Mouse (Mus musculus) CH12.LX (cell line): ENCODE results near the gene Srrm3. TPM values are rescaled to one million over a fixed set of nuclear protein-coding genes. Genes with fewer than 3 reads are reported as not detected.

ENCODE experiments used
- DNase-seq: peaks from one replicate; pipeline ENCODE4 v3.0.0-alpha.2; 2013; ENCODE audit errors: extremely low read depth
- H3K27ac ChIP-seq: 2 replicates; pipeline ENCODE4 v1.5.1; 2012; ENCODE audit warnings: low read depth, mild to moderate bottlenecking, control low read depth, moderate library complexity; ENCODE audit not compliant: insufficient read depth
- H3K27me3 ChIP-seq: replicated peaks from 2 replicates; pipeline ENCODE3; 2012; ENCODE audit warnings: inconsistent platforms
- H3K36me3 ChIP-seq, 2 experiments: replicated peaks in 1 of 2; 2 replicates each; pipeline versions ENCODE3 to v1.6.1; 2012; ENCODE audit warnings: inconsistent platforms in 1 of 2, low read length in 1 of 2, mild to moderate bottlenecking in 1 of 2, mixed read lengths in 1 of 2, moderate library complexity in 1 of 2; ENCODE audit not compliant: control insufficient read depth in 1 of 2, insufficient read depth in 1 of 2
- H3K4me1 ChIP-seq, 2 experiments: 2 replicates each; pipeline ENCODE4 v1.6.1; 2012; ENCODE audit warnings: inconsistent platforms in 1 of 2, moderate library complexity in 1 of 2; ENCODE audit not compliant: insufficient read depth in 2 of 2, control insufficient read depth in 1 of 2
- H3K4me2 ChIP-seq: 2 replicates; pipeline ENCODE4 v1.6.1; 2012; ENCODE audit warnings: low read depth, mild to moderate bottlenecking, control low read depth; ENCODE audit not compliant: poor library complexity, insufficient read depth, severe bottlenecking
- H3K4me3 ChIP-seq, 3 experiments: fragments of 150-350 bp in 1 of 3; sonication (generic) in 1 of 3; replicated peaks in 1 of 3; 2 replicates each; pipeline versions ENCODE3 to v1.5.1; 2011 to 2012; ENCODE audit warnings: low read depth in 2 of 3, low read length in 2 of 3, mild to moderate bottlenecking in 2 of 3, moderate library complexity in 2 of 3, control low read depth in 1 of 3, improper control_type of control experiment in 1 of 3, inconsistent platforms in 1 of 3, mixed read lengths in 1 of 3; ENCODE audit not compliant: poor library complexity in 1 of 3
- H3K79me2 ChIP-seq: replicated peaks from 2 replicates; pipeline ENCODE4 v1.6.1; 2012; ENCODE audit warnings: mild to moderate bottlenecking, moderate library complexity; ENCODE audit not compliant: control insufficient read depth, poor library complexity, insufficient read depth, severe bottlenecking; ENCODE audit errors: extremely low read depth
- H3K9ac ChIP-seq: 2 replicates; pipeline ENCODE4 v1.6.1; 2012; ENCODE audit warnings: low read depth, mild to moderate bottlenecking, control low read depth, moderate library complexity; ENCODE audit not compliant: insufficient read depth
- H3K9me3 ChIP-seq: replicated peaks from 2 replicates; pipeline ENCODE3; 2012; ENCODE audit warnings: low read length, inconsistent platforms, mixed read lengths
- BHLHE40 ChIP-seq: IDR thresholded peaks from 2 replicates; pipeline ENCODE4 v1.6.1; 2011; ENCODE audit warnings: mild to moderate bottlenecking, low read depth, low read length, improper control_type of control experiment
- CHD1 ChIP-seq: IDR thresholded peaks from 2 replicates; pipeline ENCODE4 v1.6.1; 2012; ENCODE audit warnings: low read depth, low read length, improper control_type of control experiment, inconsistent platforms
- CHD2 ChIP-seq: IDR thresholded peaks from 2 replicates; pipeline ENCODE4 v1.6.1; 2011; ENCODE audit warnings: low read length, improper control_type of control experiment
- CTCF ChIP-seq, 2 experiments: IDR thresholded peaks in 1 of 2; conservative IDR thresholded peaks in 1 of 2; 2 replicates each; pipeline ENCODE4 v1.5.1; 2011 to 2012; ENCODE audit warnings: low read depth in 2 of 2, low read length in 2 of 2, improper control_type of control experiment in 1 of 2, inconsistent platforms in 1 of 2, mild to moderate bottlenecking in 1 of 2, moderate library complexity in 1 of 2
- E2F4 ChIP-seq: IDR thresholded peaks from 2 replicates; pipeline ENCODE4 v1.6.1; 2011; ENCODE audit warnings: low read depth, low read length, improper control_type of control experiment; ENCODE audit not compliant: insufficient replicate concordance
- ELF1 ChIP-seq: IDR thresholded peaks from 2 replicates; pipeline ENCODE4 v1.6.1; 2014; ENCODE audit warnings: low read depth, mild to moderate bottlenecking, inconsistent platforms, low read length, improper control_type of control experiment
- ETS1 ChIP-seq: conservative IDR thresholded peaks from 2 replicates; pipeline ENCODE4 v1.6.1; 2012; ENCODE audit warnings: low read depth, mild to moderate bottlenecking, inconsistent platforms, low read length, improper control_type of control experiment, moderate library complexity
- HCFC1 ChIP-seq: IDR thresholded peaks from 2 replicates; pipeline ENCODE4 v1.6.1; 2012; ENCODE audit warnings: low read depth, mild to moderate bottlenecking, inconsistent platforms, low read length, improper control_type of control experiment
- MAZ ChIP-seq: IDR thresholded peaks from 2 replicates; pipeline ENCODE4 v1.6.1; 2012; ENCODE audit warnings: low read depth, mild to moderate bottlenecking, inconsistent platforms, low read length, improper control_type of control experiment, moderate library complexity
- MEF2A ChIP-seq: IDR thresholded peaks from 2 replicates; pipeline ENCODE4 v1.6.1; 2014; ENCODE audit warnings: low read depth, mild to moderate bottlenecking, inconsistent platforms, low read length, improper control_type of control experiment, borderline replicate concordance
- MXI1 ChIP-seq: IDR thresholded peaks from 2 replicates; pipeline ENCODE4 v1.6.1; 2011; ENCODE audit warnings: mild to moderate bottlenecking, low read depth, low read length, improper control_type of control experiment
- MYC ChIP-seq: IDR thresholded peaks from 2 replicates; pipeline ENCODE4 v1.6.1; 2011; ENCODE audit warnings: low read depth, mild to moderate bottlenecking, improper control_type of control experiment, low read length
- NRF1 ChIP-seq: IDR thresholded peaks from 2 replicates; pipeline ENCODE4 v1.6.1; 2014; ENCODE audit warnings: low read depth, mild to moderate bottlenecking, inconsistent platforms, low read length, improper control_type of control experiment, moderate library complexity
- PAX5 ChIP-seq: IDR thresholded peaks from 2 replicates; pipeline ENCODE4 v1.6.1; 2012; ENCODE audit warnings: low read length, inconsistent platforms, mixed read lengths
- POLR2A ChIP-seq: IDR thresholded peaks from 2 replicates; pipeline ENCODE4 v1.6.1; 2011; ENCODE audit warnings: low read depth, mild to moderate bottlenecking, improper control_type of control experiment, low read length
- POLR2AphosphoS2 ChIP-seq: IDR thresholded peaks from 2 replicates; pipeline ENCODE4 v1.6.1; 2011; ENCODE audit warnings: low read depth, low read length, improper control_type of control experiment
- RAD21 ChIP-seq: IDR thresholded peaks from 2 replicates; pipeline ENCODE4 v1.6.1; 2011; ENCODE audit warnings: low read depth, mild to moderate bottlenecking, low read length, improper control_type of control experiment, moderate library complexity
- RCOR1 ChIP-seq: conservative IDR thresholded peaks from 2 replicates; pipeline ENCODE4 v1.6.1; 2012; ENCODE audit warnings: low read depth, mild to moderate bottlenecking, inconsistent platforms, low read length, improper control_type of control experiment
- SIN3A ChIP-seq: IDR thresholded peaks from 2 replicates; pipeline ENCODE4 v1.6.1; 2012; ENCODE audit warnings: low read length, improper control_type of control experiment, inconsistent platforms
- UBTF ChIP-seq: IDR thresholded peaks from 2 replicates; pipeline ENCODE4 v1.6.1; 2012; ENCODE audit warnings: low read depth, mild to moderate bottlenecking, inconsistent platforms, low read length, improper control_type of control experiment, moderate library complexity
- USF1 ChIP-seq: IDR thresholded peaks from 2 replicates; pipeline ENCODE4 v1.6.1; 2014; ENCODE audit warnings: low read depth, mild to moderate bottlenecking, inconsistent platforms, low read length, improper control_type of control experiment
- ZKSCAN1 ChIP-seq: IDR thresholded peaks from 2 replicates; pipeline ENCODE4 v1.6.1; 2012; ENCODE audit warnings: low read depth, inconsistent platforms, low read length, improper control_type of control experiment, borderline replicate concordance
- ZMIZ1 ChIP-seq: IDR thresholded peaks from 2 replicates; pipeline ENCODE4 v1.6.1; 2012; ENCODE audit warnings: low read depth, mild to moderate bottlenecking, inconsistent platforms, low read length, improper control_type of control experiment
- ZNF384 ChIP-seq: IDR thresholded peaks from 2 replicates; pipeline ENCODE4 v1.6.1; 2012; ENCODE audit warnings: low read depth, low read length, improper control_type of control experiment, inconsistent platforms
- dilution Hi-C: fragments of 300-500 bp; cut with MboI; formaldehyde crosslinking; loops from 2 replicates; pipeline ENCODE4 v1.14.3; 2020; ENCODE audit warnings: low sequenced_read_pairs; ENCODE audit not compliant: extremely low pct_unique_long_range_greater_than_20kb, extremely low pct_ligation_motif_present
- in situ Hi-C: fragments of 300-500 bp; cut with MboI; formaldehyde crosslinking; loops from 3 replicates; pipeline ENCODE4 v1.14.3; 2019; ENCODE audit warnings: low sequenced_read_pairs, low pct_ligation_motif_present, low pct_unique_long_range_greater_than_20kb, mixed read lengths
- polyA plus RNA-seq: library from polyadenylated mRNA; unstranded; fragments of >175 nt; gene quantifications from 2 replicates; pipeline ENCODE4 v1.2.1, GENCODE M21; 2012; ENCODE audit warnings: low read depth; ENCODE audit not compliant: insufficient read length
- total RNA-seq, 2 experiments: library from RNA; depleted of rRNA; stranded (reverse); fragments of 300-350 nt in 1 of 2; fragments of >200 nt in 1 of 2; gene quantifications; 2 replicates each; pipeline ENCODE4 v1.2.3; 2012 to 2014

The Srrm3 gene
- total and polyA plus RNA-seq, 3 experiments = not detected

GRCm38 (mm10) chr5:135888405-135889215, 81.9 kb downstream of the Srrm3 start:
- no peak overlapping the region for H3K27ac ChIP-seq
- H3K27me3 ChIP-seq = peaks cover 21% of the 10 kb centered on the region
- dilution Hi-C loops (no loop called here), in situ Hi-C loops (no loop called here)
- no peak for TF ChIP-seq NRF1
- no peak for TF ChIP-seq USF1
- TF ChIP-seq POLR2A = no peak
- TF ChIP-seq CTCF (conservative IDR thresholded peaks at IDR 0.05 in 1 of 2, IDR thresholded peaks at IDR 0.05 in 1 of 2; ENCODE audit: low read depth in 2 of 2, low read length in 2 of 2) = no peak
- TF ChIP-seq ZNF384 = no peak
- TF ChIP-seq CHD2 = no peak
- no peak for TF ChIP-seq UBTF
- TF ChIP-seq CHD1 = no peak
- TF ChIP-seq RAD21 = no peak
- TF ChIP-seq ZKSCAN1 = no peak
- no peak for TF ChIP-seq BHLHE40
- TF ChIP-seq HCFC1 = no peak
- no peak for TF ChIP-seq MYC
- no peak for TF ChIP-seq POLR2AphosphoS2
- H3K4me1 ChIP-seq = peaks cover 3 to 14% of the 10 kb centered on the region in 2 experiments
- H3K4me2 ChIP-seq = no peak overlapping the region
- H3K9ac ChIP-seq = no peak overlapping the region
- no peaks in the 10 kb centered on the region for H3K9me3 ChIP-seq
- no peaks in the 10 kb centered on the region for H3K79me2 ChIP-seq
- H3K36me3 ChIP-seq = no peaks in the 10 kb centered on the region
- H3K4me3 ChIP-seq = no peak overlapping the region
- DNase-seq = no peak

GRCm38 (mm10) chr5:135890323-135890722, 83.6 kb downstream of the Srrm3 start:
- Histone ChIP-seq H3K4me1 (peaks cover 3 to 14% of the 10 kb centered on the region in 2 experiments), H3K9ac (no peak overlapping the region), H3K79me2 (no peaks in the 10 kb centered on the region), H3K4me3 (no peak overlapping the region), H3K27me3 (peaks cover 15% of the 10 kb centered on the region), H3K9me3 (no peaks in the 10 kb centered on the region), H3K36me3 (no peaks in the 10 kb centered on the region), H3K27ac (no peak overlapping the region), H3K4me2 (no peak overlapping the region)
- dilution Hi-C loops (no loop called here), in situ Hi-C loops (loop anchor here (10.0 kb wide), 1 partner anchor 154 kb away; no protein-coding TSS in a partner anchor)
- no peak for DNase-seq
- TF ChIP-seq USF1 = no peak
- TF ChIP-seq ZNF384 = no peak
- no peak for TF ChIP-seq MXI1
- TF ChIP-seq ZMIZ1 = no peak
- no peak for TF ChIP-seq MAZ
- no peak for TF ChIP-seq ELF1
- no peak for TF ChIP-seq SIN3A
- no peak for TF ChIP-seq ETS1
- no peak for TF ChIP-seq E2F4
- no peak for TF ChIP-seq CHD2
- TF ChIP-seq MEF2A = no peak
- TF ChIP-seq POLR2AphosphoS2 = no peak
- TF ChIP-seq HCFC1 = no peak
- no peak for TF ChIP-seq NRF1
- TF ChIP-seq PAX5 = no peak
- TF ChIP-seq RCOR1 = no peak
- no peak for TF ChIP-seq UBTF
